Mouse (Mus musculus) thymus, postnatal 25 days (tissue): Measurements from ENCODE around the gene Coq4.

Experiments
- DNase-seq: peaks from one replicate; pipeline ENCODE4 v3.0.0; 2022

Gene Coq4

DNA sequence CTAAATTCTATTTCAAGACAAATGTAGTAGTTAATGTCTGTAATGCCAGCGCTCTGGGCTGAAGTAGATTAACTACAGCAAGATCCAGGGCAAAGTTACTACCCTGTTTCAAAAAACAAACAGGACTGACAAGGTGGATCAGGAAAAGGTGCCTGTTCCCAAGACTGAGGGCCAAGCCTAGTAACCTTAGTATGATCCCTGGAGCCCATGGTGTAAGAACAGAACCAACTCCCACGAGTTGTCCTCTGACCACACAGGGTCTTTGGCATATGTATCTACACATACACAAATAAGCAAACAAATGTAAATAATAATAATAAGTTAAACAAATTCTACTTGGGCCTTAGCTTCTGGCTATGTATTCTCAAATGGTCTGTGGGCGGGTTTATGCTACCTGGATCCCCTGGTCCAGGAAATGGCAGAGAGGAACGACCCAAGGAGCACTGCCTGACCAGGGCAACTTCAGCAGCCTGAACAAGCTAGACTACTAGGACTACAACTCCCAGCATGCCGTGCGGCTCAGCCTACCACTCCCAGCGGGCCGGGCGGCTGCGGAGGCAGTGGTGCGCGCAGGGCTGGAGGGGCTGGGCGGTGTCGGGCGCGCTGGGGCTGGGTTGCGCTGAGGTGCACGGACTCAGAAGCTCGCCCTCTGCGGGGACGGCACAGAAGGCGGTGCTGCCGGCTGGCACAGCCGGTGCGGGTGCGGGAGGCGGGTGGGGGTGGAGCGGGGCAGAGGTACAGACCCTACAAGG, 15.0 kb downstream of the Coq4 start, which contains the start of gene Slc27a4:
TSS of gene Slc27a4 (plus strand) at position 560 of the 752 bp plus-strand sequence.
- DNase-seq: peak; percentile 96

- DNase-seq: no peak
Measured at GRCm38 (mm10) chr2:29802827-29803201, 15.5 kb downstream of the Coq4 start.

DNA sequence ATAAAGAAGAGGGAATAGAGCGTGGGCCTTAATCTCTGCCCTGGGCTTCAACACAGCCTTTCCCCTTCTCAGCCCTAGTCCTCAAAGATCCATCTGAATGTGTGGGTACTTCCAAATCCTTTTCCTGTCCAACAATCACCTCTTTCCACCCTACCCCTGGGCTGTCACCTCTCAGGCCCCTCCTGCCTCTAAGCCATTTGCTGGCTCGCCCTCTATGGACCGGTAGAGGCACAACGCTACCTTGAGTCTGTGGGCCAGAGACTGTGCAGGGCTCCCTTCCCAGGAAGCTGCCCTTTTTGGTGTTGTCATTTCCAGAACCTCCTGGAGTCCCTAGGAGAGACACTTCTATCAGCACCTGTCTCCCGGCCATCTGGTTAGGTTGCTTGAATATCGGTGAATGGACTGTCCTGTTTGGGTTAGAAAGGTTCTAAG, 16.1 kb downstream of the Coq4 start:
- DNase-seq: peak; percentile 44

DNA sequence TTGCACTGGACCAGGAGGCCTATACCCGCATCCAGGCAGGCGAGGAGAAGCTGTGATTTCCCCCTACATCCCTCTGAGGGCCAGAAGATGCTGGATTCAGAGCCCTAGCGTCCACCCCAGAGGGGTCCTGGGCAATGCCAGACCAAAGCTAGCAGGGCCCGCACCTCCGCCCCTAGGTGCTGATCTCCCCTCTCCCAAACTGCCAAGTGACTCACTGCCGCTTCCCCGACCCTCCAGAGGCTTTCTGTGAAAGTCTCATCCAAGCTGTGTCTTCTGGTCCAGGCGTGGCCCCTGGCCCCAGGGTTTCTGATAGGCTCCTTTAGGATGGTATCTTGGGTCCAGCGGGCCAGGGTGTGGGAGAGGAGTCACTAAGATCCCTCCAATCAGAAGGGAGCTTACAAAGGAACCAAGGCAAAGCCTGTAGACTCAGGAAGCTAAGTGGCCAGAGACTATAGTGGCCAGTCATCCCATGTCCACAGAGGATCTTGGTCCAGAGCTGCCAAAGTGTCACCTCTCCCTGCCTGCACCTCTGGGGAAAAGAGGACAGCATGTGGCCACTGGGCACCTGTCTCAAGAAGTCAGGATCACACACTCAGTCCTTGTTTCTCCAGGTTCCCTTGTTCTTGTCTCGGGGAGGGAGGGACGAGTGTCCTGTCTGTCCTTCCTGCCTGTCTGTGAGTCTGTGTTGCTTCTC, 28.5 kb downstream of the Coq4 start:
- no peak for DNase-seq

DNA sequence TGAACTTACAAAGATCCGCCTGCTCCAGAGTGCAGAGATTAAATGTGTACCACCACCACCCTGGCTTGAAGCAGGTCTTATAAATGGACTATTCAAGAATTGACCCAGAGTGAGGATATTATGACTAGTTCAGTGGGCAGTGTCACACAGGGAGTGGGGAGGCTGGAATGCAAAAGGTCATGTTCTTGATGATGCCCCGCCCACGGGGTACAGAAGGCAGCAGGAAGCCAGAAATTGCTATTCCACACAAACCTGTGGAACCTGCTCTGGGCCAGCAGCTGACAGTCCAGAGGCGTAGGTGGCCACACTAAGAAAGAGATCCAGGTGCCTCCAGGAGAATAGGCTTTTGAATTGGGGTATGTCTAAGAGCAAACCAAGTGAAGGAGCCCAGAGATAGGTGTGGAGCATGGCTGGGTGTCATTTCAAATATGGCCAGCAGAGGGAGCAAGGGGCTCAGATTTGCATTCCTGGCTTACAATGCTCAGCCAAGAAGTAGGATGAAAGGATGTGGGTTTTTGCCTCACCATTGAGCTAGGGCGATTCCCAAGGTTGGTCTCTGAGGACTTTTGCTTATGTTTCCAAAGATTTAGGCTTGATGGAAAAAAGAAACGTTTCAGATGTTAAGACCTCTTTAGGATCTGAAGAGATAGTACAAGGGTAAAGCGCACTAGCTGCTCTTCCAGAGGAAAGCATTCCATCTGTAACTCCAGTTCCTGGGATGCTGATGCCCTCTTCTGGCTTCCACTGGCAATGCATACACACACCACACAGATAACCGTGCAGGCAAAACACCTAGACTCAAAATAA, 30.3 kb downstream of the Coq4 start:
- peak; percentile 81 for DNase-seq

DNA sequence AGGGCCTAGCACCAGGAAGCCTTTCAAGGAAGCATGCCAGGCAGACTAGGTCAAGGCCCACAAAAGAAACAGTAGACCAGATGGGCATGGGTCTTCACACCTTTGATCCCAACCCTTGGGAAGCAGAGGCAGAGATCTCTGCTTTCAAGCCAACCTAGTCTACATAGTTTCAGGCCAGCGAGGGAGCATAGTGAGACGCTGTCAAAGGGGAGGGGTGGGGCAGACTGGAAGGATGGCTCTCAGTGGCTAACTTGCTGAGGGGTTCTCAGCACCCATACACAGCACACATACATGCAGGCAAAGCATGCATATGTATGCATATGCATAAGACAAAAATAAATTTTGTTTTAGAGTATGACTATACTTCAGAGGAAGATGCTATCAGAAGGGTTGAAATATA, 32.1 kb downstream of the Coq4 start:
- no peak for DNase-seq

DNA sequence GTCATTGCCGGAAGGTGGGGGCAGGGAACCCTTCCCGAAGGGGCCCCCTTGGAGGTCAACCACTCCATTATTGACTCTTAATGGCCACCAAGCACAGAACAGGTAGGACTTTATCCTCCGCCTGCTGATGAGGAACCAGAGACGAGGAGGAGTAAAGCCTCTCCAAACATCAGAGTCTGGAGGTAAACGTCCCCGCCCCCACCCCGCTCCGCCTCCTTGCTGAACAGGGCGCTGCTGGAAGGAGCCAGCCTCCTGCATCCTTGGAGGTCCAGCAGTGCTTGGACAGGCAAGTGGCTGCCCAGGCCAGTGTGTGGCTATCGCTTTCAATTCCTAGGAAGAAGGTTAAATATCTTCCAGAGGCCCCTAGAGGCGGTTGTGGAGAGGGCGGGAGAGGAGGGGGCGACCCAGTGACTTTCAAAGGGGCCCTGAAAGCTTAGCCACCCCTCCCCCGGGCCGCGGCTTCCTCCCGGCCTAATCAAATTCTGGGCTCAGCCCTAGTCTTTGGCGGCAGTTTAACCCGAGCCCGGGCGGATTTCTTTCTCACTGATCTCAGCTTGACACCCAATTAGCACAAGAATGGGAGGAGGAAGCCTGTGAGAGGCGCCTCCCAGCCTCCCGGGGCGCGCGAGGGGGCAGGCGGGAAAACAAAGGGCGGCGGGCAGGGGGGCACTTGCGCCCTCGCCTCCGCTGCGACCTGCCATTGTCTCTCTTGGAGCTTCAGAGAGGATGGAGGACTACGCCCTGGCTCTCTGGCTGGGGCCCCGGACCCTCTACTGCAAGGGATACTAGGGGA, 32.9 kb downstream of the Coq4 start, which contains the start of gene Urm1:
TSS of gene Urm1 (plus strand) at position 51 of the 793 bp plus-strand sequence.
- peak; percentile 76 for DNase-seq

- DNase-seq: no peak
Measured at GRCm38 (mm10) chr2:29826318-29826925, 39.1 kb downstream of the Coq4 start.

- peak; percentile 93 for DNase-seq
Measured at GRCm38 (mm10) chr2:29826926-29827708, 39.8 kb downstream of the Coq4 start.

DNA sequence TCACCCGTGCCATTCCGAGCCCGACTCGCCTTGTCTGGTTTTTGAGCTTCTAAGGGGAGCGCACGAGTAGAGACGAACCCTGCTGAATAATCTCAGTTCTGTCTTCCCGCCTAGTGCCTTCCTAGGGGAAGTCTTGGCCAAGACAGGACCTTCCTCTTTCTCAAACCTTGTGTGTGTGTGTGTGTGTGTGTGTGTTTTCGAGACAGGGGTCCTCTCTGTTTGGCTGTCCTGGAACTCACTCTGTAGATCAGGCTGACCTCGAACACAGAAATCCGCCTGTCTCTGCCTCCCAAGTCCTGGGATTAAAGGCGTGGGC, 40.4 kb downstream of the Coq4 start:
- DNase-seq: no peak

GRCm38 (mm10) chr2:29831106-29831505, 43.8 kb downstream of the Coq4 start:
- no peak for DNase-seq

- DNase-seq: no peak
Measured at GRCm38 (mm10) chr2:29833796-29834195, 46.5 kb downstream of the Coq4 start.

DNA sequence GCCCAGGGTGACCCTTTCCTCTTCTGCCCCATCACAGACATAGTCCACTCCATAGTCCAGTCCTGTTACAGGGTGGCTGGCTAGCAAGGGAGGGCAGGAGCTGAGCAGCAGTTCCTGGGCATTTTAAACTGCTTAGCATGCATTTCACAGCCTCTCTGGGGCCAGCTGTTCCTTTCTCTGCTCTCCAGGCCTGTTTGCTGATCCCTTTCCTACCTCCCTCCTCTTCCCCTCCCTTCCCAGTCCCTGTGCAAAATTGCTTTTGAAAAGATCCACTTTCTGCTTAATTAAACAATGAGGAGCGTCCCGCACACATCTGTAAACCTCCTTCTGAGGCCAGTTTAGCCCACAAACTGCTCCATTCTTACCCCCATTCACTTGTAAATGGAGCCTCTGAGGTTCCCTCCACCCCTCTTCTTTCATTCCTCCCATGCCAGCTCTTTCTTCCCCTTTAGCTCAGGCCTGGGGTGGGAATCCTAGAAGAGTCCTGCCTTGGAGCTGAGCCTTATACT, 48.2 kb downstream of the Coq4 start:
- no peak for DNase-seq

GRCm38 (mm10) chr2:29839460-29839859, 52.2 kb downstream of the Coq4 start:
- no peak for DNase-seq

- no peak for DNase-seq
Measured at GRCm38 (mm10) chr2:29843231-29844105, 56.2 kb downstream of the Coq4 start.

- no peak for DNase-seq
Measured at GRCm38 (mm10) chr2:29844115-29844514, 56.8 kb downstream of the Coq4 start.

DNA sequence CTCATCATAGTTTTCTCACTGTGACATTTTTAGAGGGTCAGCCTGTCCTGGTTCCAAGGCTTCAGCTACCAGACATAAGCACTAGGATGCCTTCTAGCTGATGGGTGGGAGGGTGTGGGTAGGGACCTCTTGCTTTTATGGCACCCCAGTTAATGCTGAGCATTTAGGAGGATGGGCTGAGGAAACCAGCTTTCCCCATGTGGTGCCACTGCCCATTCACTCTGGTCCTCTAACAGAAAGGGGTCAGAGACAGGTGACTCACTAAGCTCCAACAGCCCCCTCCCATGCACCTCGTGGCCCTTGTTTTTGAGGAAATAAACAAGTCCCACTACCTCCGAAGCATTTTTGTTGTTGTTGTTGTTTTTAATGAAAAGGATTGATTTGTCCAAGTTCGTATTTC, 57.4 kb downstream of the Coq4 start:
- no peak for DNase-seq

DNA sequence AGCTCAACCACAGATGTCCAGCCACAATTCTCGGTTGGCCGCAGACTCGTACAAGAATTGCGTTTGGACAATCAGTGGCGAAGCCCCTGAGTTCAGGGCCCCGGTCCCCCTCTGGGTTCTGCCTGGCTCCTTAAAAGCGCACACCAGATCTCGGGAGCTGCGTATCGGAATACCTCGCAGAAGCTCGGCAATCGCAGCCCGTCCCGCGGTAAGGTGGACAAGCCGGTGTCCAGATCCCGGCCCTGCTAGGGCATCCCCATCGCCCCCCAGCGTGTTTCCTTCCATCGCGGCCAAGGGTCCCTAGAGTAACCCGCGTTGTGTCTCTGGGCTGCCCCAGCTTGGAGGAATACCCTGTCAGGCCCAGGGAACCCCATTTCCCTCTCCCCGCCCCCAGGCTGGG, 58.3 kb downstream of the Coq4 start:
- no peak for DNase-seq

DNA sequence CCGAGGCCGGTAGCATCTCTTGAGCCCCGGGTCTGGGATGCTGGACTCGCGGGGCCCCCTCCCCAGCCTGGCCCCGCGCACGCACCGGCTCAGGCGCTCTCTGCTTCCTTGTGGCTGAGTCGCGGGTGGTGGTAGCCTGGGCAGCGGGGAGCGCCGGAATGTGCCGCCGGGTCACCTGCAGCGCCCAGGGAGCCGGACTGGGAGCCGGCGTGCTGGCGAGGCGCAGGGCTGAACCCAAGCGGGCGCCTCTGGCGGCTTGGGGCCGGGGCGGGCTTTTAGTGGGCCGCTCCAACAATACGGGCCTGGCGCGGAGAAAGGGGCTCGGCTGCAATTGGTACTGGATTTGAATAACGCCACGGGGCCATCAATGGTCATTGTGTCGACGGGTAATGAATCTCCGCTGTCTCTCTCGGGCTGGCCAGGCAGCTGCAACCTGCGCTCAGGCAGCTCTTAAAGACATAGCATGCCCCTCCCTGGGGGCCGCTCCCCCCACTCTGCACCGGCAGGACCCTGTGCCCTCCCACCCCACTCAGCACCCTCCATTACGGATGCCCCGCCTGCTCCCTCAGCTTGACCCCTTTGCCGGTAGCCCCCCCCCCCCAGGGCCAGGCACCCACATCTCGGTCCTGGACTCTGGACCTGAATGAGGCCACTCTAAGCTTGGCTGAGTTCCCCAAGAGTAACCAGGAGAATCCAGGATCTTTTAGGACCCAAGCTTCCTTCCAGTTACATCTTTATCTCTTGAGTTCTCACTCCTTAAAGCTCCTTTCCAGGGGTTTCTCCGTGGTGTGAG, 59.0 kb downstream of the Coq4 start:
- DNase-seq: no peak
